Mouse (Mus musculus): Measurements from ENCODE around the gene Myh7b. TPM values are rescaled to one million over a fixed set of nuclear protein-coding genes. Genes with fewer than 3 reads are reported as not detected.
A peak's percentile ranks its signal among the peaks of the same experiment; 100 is the strongest.

Myh7b gene
- polyA plus RNA-seq (2015; fragmentation: Nextera tagmentation; extraction: Ambion mirVana) = 0.29 and 0.59 TPM in 2 replicates

DNA sequence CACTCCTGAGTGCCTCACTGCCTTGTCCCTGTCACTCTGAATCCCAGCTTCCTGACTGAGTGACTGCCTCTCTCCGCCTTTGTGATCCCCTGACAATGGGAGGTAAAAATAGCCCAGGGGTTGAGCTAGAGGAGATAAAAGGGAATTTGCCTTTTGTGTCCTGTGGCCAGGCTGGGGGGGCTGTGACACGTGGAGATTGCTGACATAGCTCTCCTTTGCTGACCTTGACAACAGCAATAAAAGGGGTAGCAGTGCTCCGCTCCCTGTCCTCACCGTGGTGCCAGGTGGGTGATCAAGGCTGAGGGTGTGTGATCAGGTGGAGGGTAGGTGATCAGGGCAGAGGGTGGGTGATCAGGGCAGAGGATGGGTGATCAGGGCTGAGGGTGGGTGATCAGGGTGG lies at the start of gene Myh7b:
Myh7b (plus strand) TSS at position 235 of the 400 bp plus-strand sequence.
- H3K4me2 ChIP-seq (replicated peaks) = no peak within 1 kb of the TSS
- H3K27me3 ChIP-seq = no peaks in the 10 kb centered on the region
- no peak for ATAC-seq (replicated peaks)
- 47% methylated on average over 4 of the region's 4 CpGs for WGBS
- no peak within 1 kb of the TSS for H3K9ac ChIP-seq (replicated peaks)
- H3K4me1 ChIP-seq = peaks cover 6% of the 10 kb centered on the region; the same call in 1 of the 2 replicates
- no peak within 1 kb of the TSS for H3K4me3 ChIP-seq
- no peaks in the 10 kb centered on the region for H3K9me3 ChIP-seq
- H3K36me3 ChIP-seq = no peaks in the 10 kb centered on the region
- H3K27ac ChIP-seq (replicated peaks) = no peak within 1 kb of the TSS

DNA sequence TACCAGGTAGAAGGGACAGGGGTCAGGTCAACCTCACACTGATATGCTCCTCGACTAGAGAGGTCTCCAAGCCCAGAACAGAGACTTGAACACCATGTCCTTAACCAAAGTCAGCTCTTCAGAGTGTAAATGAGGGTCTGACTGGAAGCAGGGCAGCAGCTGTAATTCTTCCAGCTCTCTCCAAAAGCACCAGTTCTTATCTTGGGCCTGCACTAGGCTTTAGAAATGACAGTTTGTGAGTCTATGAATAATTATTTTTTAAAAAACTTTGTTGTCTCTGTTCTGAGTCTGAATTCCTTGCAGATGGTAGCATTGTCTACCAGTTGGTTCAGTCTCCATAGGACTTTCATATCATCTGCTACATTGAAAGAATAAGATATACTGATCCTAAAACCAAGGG lies 48.8 kb upstream of the Myh7b start:
- Histone ChIP-seq H3K4me2 (replicated peaks) (no peak overlapping the region), H3K9ac (replicated peaks) (no peak overlapping the region), H3K27ac (replicated peaks) (no peak overlapping the region), H3K9me3 (no peaks in the 10 kb centered on the region), H3K4me1 (no peaks in the 10 kb centered on the region), H3K36me3 (peaks cover 5% of the 10 kb centered on the region; the same call in 1 of the 2 replicates), H3K27me3 (no peaks in the 10 kb centered on the region), H3K4me3 (no peak overlapping the region)
- 67% methylated on average over 1 of the region's 1 CpGs for WGBS
- no peak for ATAC-seq (replicated peaks)

DNA sequence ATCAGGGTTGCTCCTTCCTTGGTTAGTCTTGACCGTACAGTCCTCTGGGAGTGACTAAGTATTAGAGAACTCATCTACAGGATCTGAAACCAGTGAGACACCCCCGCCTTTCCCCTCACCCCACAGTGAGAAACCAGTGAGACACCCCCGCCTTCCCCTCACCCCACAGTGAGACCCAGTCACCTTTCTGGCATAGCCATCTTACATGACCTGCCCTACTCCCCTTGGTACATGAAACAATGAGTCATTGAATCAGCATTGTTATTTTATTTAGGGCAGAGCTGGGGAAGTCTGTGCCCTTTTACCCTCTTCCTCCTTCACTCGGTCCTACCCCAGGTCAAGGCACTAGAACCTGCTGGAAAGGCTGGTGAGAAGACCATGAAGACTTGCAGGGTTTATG lies 48.1 kb upstream of the Myh7b start:
- Histone ChIP-seq H3K4me1 (no peaks in the 10 kb centered on the region), H3K36me3 (peaks cover 5% of the 10 kb centered on the region; the same call in 1 of the 2 replicates), H3K27ac (replicated peaks) (no peak overlapping the region), H3K27me3 (no peaks in the 10 kb centered on the region), H3K9me3 (no peaks in the 10 kb centered on the region), H3K4me2 (replicated peaks) (no peak overlapping the region), H3K4me3 (no peak overlapping the region), H3K9ac (replicated peaks) (no peak overlapping the region)
- 85% methylated on average over 4 of the region's 4 CpGs for WGBS
- no peak for ATAC-seq (replicated peaks)

DNA sequence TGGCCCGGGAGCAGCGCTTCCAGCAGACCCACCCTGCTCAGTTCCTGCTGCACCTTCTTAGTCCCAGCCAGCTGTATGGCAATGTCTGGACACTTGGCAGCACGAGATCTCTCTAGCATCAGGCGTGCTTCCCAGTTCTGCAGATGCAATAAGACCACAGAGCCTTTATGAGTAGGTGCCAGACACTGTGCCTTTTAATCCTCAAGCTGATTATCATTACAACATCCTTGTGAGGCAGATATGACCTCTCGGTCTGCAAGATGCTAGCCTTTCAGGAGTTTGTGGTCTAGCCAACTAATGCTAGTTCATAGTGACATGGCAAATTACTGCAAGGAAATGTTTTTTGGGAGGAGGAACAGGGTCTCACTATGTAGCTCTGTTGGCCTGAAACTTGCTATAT lies 43.3 kb upstream of the Myh7b start:
- no peak for ATAC-seq (replicated peaks)
- Histone ChIP-seq H3K36me3 (peaks cover 5% of the 10 kb centered on the region; the same call in 1 of the 2 replicates), H3K9me3 (no peaks in the 10 kb centered on the region), H3K9ac (replicated peaks) (no peak overlapping the region), H3K4me3 (no peak overlapping the region), H3K4me2 (replicated peaks) (no peak overlapping the region), H3K27me3 (no peaks in the 10 kb centered on the region), H3K4me1 (no peaks in the 10 kb centered on the region), H3K27ac (replicated peaks) (no peak overlapping the region)
- WGBS = 86% methylated on average over 5 of the region's 5 CpGs

DNA sequence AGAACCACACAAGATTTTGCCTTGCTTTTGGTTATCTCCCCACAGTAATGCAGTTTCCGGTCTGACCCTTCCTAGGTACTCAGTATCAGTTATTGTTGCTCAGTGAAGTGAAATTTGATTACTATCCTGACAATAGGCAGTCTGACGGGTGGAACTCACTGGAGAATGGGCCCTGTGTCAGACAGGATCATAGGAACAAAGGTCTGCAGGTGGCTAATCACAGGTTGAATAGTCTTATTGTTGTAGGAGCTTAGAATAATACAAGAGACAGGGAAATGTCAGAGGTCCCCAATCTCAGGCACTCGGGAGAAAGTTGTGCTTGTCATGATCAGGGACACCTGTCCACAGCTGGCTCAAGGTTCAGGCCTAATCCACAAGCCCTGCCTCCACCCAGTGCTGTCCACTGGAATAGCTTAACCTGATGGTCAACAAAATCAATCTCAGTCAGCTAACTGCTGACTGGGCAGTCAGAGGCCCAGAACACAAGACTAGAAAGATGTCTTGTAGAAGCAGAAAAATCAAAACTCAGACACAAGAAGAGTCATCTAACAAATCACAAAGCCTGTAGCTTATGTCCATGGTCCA lies 41.7 kb upstream of the Myh7b start:
- H3K36me3 ChIP-seq = peaks cover 5% of the 10 kb centered on the region; the same call in 1 of the 2 replicates
- H3K4me2 ChIP-seq (replicated peaks) = no peak overlapping the region
- H3K4me3 ChIP-seq = no peak overlapping the region
- ATAC-seq (replicated peaks) = no peak
- no peak overlapping the region for H3K27ac ChIP-seq (replicated peaks)
- no peaks in the 10 kb centered on the region for H3K27me3 ChIP-seq
- no peak overlapping the region for H3K9ac ChIP-seq (replicated peaks)
- no peaks in the 10 kb centered on the region for H3K4me1 ChIP-seq
- WGBS = 5% methylated on average over 3 of the region's 3 CpGs
- H3K9me3 ChIP-seq = no peaks in the 10 kb centered on the region

DNA sequence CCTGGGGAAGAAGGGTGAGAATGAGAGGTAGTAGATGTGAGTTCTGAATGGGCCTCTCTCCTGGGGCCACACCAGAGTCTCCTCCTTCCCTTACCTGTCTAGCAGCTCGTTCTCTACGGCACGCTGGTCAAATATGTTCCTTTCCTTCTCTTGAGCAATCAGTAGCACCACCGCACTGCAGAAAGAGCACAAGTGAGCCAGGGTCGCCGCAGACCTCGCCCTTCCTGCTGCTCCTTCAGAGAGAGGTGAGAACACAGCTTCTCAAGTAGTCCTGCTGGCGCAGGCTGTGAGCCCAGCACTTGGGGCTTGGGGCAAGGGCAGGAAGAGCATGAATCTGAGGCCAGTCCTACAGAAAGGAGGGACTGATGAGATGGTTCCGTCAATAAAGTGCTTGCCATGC lies 38.0 kb upstream of the Myh7b start:
- H3K27me3 ChIP-seq = no peaks in the 10 kb centered on the region
- 92% methylated on average over 9 of the region's 9 CpGs for WGBS
- H3K36me3 ChIP-seq = no peaks in the 10 kb centered on the region
- H3K4me1 ChIP-seq = 0 out of 2 replicates have a peak, but pooled peaks cover 5% of the 10 kb centered on the region
- H3K9me3 ChIP-seq = no peaks in the 10 kb centered on the region
- no peak overlapping the region for H3K9ac ChIP-seq (replicated peaks)
- H3K4me3 ChIP-seq = no peak overlapping the region
- H3K27ac ChIP-seq (replicated peaks) = no peak overlapping the region
- no peak for ATAC-seq (replicated peaks)
- no peak overlapping the region for H3K4me2 ChIP-seq (replicated peaks)

DNA sequence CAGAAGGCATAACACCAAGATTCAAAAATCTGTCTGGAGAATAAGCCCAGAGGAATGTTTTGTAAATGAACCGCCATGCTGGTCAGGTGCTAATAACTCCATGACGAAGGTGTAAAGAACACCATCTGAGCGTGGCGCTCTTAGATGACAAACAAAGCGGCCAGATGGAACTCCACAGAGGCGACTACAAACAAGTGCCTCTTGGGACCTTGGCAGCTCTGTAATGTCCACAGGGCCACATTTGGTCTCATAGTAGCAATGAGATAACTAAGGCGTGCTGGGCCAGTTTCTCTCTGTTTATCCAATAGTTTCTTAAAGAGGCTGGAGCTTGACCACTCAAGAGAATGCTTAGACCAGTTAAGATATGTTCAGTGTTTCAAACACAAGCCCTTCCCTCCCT lies 37.0 kb upstream of the Myh7b start:
- ATAC-seq (replicated peaks) = no peak
- no peaks in the 10 kb centered on the region for H3K9me3 ChIP-seq
- 0 out of 2 replicates have a peak, but pooled peaks cover 5% of the 10 kb centered on the region for H3K4me1 ChIP-seq
- H3K4me2 ChIP-seq (replicated peaks) = no peak overlapping the region
- no peak overlapping the region for H3K9ac ChIP-seq (replicated peaks)
- no peak overlapping the region for H3K27ac ChIP-seq (replicated peaks)
- no peaks in the 10 kb centered on the region for H3K27me3 ChIP-seq
- WGBS = 75% methylated on average over 7 of the region's 7 CpGs
- H3K4me3 ChIP-seq = no peak overlapping the region
- no peaks in the 10 kb centered on the region for H3K36me3 ChIP-seq

DNA sequence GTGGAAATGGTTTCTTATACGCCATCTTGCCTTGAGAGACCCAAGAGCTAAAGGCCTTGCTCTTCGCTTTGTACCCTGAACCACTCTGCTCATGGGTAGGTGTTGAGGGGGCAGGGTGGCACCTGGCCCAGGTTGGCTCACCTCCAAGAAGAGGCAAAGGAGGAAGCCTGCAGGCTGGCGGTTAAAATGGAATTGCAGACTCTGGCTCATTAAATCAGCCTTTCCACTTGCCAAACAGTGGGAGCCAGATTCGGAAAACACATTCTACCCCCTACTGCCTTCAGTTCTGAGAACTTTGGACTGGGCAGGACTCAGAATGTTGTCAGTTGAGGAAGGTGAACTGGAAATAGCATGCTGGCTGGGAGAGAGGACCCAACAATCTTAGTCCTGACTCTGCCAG lies 36.3 kb upstream of the Myh7b start:
- WGBS = 64% methylated on average over 4 of the region's 4 CpGs
- no peak overlapping the region for H3K4me2 ChIP-seq (replicated peaks)
- H3K9me3 ChIP-seq = no peaks in the 10 kb centered on the region
- 0 out of 2 replicates have a peak, but pooled peaks cover 5% of the 10 kb centered on the region for H3K4me1 ChIP-seq
- no peaks in the 10 kb centered on the region for H3K36me3 ChIP-seq
- H3K9ac ChIP-seq (replicated peaks) = no peak overlapping the region
- no peak for ATAC-seq (replicated peaks)
- H3K27me3 ChIP-seq = no peaks in the 10 kb centered on the region
- no peak overlapping the region for H3K4me3 ChIP-seq
- 0 out of 2 replicates have a peak overlapping the region, but pooled peaks have one; percentile 36 for H3K27ac ChIP-seq (replicated peaks)

DNA sequence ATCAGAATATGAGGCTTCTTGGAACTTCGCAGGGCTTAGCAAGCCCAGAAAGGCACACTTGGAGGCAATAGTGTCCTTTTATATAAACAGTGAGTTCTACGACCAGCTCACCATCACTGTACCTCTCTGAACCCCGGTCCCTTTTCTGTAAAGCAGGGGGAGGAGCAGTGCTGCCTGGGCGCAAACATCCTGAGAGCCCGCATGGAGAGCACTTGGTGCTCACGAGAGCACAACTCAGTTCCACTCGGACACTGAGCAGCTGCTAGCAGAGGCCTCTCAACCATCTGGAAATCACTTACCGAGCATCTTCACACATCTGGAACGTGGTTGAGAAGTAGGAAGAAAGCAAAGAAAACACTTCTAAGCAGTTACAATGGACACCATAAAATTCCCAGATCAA lies 34.4 kb upstream of the Myh7b start:
- H3K4me3 ChIP-seq = no peak overlapping the region
- H3K27ac ChIP-seq (replicated peaks) = no peak overlapping the region
- no peak overlapping the region for H3K4me2 ChIP-seq (replicated peaks)
- no peaks in the 10 kb centered on the region for H3K9me3 ChIP-seq
- H3K4me1 ChIP-seq = 0 out of 2 replicates have a peak, but pooled peaks cover 5% of the 10 kb centered on the region
- WGBS = 87% methylated on average over 9 of the region's 9 CpGs
- ATAC-seq (replicated peaks) = no peak
- no peak overlapping the region for H3K9ac ChIP-seq (replicated peaks)
- no peaks in the 10 kb centered on the region for H3K27me3 ChIP-seq
- H3K36me3 ChIP-seq = no peaks in the 10 kb centered on the region

DNA sequence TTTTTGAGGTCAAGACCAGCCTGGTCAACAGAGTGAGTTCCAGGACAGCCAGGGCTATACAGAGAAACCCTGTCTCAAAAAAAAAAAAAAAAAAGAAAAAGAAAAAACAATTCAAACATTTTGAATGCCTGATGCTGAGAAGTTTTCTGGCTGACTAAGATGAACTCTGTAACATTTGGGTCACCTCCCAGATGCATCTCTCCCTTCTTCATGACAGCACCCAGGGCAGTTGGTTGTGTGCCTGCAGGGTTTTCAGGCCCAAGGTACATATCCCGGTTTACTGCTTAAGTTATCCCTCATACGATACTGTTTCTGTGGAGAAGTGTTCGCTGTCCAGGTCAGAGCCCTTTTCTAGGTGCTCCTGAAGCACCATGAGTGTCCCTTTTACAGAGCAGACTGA lies 30.7 kb upstream of the Myh7b start:
- no peak overlapping the region for H3K4me2 ChIP-seq (replicated peaks)
- no peak for ATAC-seq (replicated peaks)
- H3K36me3 ChIP-seq = no peaks in the 10 kb centered on the region
- H3K4me3 ChIP-seq = no peak overlapping the region
- 94% methylated on average over 3 of the region's 3 CpGs for WGBS
- no peaks in the 10 kb centered on the region for H3K4me1 ChIP-seq
- H3K9me3 ChIP-seq = no peaks in the 10 kb centered on the region
- no peaks in the 10 kb centered on the region for H3K27me3 ChIP-seq
- no peak overlapping the region for H3K27ac ChIP-seq (replicated peaks)
- no peak overlapping the region for H3K9ac ChIP-seq (replicated peaks)

DNA sequence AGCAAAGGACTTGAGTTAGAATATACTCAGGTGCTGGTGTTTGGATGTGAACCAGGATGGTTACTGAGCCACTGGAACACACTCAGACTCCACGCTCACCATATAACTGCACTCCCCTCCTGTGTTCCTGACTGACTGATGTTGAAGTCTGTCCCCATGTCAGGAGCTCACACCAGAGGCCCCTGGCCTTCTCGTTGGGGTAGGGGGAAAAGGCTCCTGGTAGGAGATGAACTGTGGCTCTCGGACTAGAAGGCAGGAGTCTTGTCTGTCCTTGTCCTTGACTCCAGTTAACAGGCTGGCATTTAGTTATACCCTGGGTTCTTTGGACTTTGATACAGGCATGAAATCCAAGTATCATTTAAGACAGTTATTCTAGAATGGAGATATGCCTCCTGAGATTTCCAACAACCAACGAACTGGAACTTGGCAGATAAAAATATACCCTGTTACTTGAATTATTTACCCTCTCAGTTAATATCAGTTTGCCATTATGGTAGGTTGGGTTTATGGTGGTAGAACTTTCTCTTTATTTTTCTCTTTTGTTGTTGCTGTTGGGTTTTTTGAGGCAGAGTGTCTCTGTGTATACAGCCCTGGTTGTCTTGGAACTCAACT lies 28.5 kb upstream of the Myh7b start:
- H3K27ac ChIP-seq (replicated peaks) = no peak overlapping the region

DNA sequence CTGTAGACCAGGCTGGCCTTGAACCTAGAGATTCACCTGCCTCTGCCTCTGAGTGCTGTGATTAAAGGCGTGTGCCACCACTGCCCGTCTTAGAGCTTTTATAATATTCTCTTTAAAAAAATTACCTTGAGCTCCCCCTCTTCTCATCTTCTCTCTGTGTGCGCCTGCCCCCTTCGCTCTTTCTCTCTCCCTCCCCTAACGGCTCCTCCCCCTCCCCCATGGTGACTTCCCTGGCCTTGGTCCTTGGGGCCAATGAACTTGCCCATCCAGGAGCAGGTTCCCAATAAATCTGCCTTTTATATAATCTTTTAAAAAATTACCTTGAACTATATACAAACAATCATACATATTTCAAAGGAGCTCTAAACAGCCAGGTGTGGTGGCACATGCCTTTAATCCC lies 28.0 kb upstream of the Myh7b start:
- Histone ChIP-seq H3K4me3 (no peak overlapping the region), H3K36me3 (no peaks in the 10 kb centered on the region), H3K9me3 (no peaks in the 10 kb centered on the region), H3K4me2 (replicated peaks) (no peak overlapping the region), H3K4me1 (no peaks in the 10 kb centered on the region), H3K27me3 (no peaks in the 10 kb centered on the region), H3K9ac (replicated peaks) (no peak overlapping the region), H3K27ac (replicated peaks) (no peak overlapping the region)
- 93% methylated on average over 5 of the region's 5 CpGs for WGBS
- ATAC-seq (replicated peaks) = no peak

More for the DNA sequence above, 28.5 kb upstream of the Myh7b start:
- H3K4me2 ChIP-seq (replicated peaks) = no peak overlapping the region
- 79% methylated on average over 4 of the region's 4 CpGs for WGBS
- H3K9ac ChIP-seq (replicated peaks) = no peak overlapping the region
- ATAC-seq (replicated peaks) = no peak
- H3K36me3 ChIP-seq = no peaks in the 10 kb centered on the region
- H3K4me3 ChIP-seq = no peak overlapping the region
- H3K4me1 ChIP-seq = no peaks in the 10 kb centered on the region
- no peaks in the 10 kb centered on the region for H3K9me3 ChIP-seq
- H3K27me3 ChIP-seq = no peaks in the 10 kb centered on the region
